Mouse (Mus musculus): ENCODE data around the gene Dock7. TPM values are rescaled to one million over a fixed set of nuclear protein-coding genes. Genes with fewer than 3 reads are reported as not detected.
"Not testable (repeated sequence)": the region's sequence is repeated elsewhere in the genome, so short reads cannot be mapped to it uniquely, and the experiment has no call there.

Gene Dock7
- polyA plus RNA-seq, 1 experiment = 38.0 TPM

- Histone ChIP-seq H3K4me1 (ENCODE audit: control insufficient read depth, insufficient read depth, low read length) (no peaks in the 10 kb centered on the region), H3K4me3 (replicated peaks; ENCODE audit: extremely low read depth, low read depth, low read length) (no peak overlapping the region)
- no peak for DNase-seq
- no peak for TF ChIP-seq CTCF (IDR thresholded peaks at IDR 0.05; ENCODE audit: insufficient read depth, low read length)
- TF ChIP-seq POLR2A (IDR thresholded peaks at IDR 0.05; ENCODE audit: borderline replicate concordance, extremely low read depth, low read depth, low read length) = no peak
- WGBS = 93% methylated on average over 2 of the region's 2 CpGs
Observed at GRCm38 (mm10) chr4:98978693-98979092, 142.0 kb downstream of the Dock7 start.

- H3K4me1 ChIP-seq (ENCODE audit: control insufficient read depth, insufficient read depth, low read length); DNase-seq; H3K4me3 ChIP-seq (replicated peaks; ENCODE audit: extremely low read depth, low read depth, low read length): not testable (repeated sequence)
- 90% methylated on average over 2 of the region's 2 CpGs for WGBS
Observed at GRCm38 (mm10) chr4:98978288-98978687, 142.4 kb downstream of the Dock7 start.

DNA sequence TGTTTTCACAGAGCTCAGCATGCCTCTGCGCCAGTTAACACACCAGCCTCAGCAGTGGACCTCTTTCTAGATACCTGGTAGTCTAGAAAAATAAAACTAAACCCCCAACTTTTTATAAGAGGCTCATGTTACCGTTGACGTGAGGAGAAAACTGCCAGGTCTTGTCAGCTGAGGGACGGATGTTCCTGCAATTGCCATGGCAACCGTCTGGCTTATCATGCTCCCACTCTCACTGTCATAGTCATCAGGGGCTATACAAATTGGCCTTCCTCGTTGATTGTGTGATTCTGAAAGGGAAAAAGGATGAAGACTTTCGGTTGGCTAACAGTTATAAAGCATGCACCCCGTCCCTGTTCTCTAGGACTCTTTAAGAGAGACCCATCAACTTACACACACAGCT is 145.0 kb downstream of the Dock7 start:
- TF ChIP-seq POLR2A (IDR thresholded peaks at IDR 0.05; ENCODE audit: borderline replicate concordance, extremely low read depth, low read depth, low read length) = no peak
- no peak for TF ChIP-seq CTCF (IDR thresholded peaks at IDR 0.05; ENCODE audit: insufficient read depth, low read length)
- H3K4me3 ChIP-seq (replicated peaks; ENCODE audit: extremely low read depth, low read depth, low read length) = no peak overlapping the region
- no peaks in the 10 kb centered on the region for H3K4me1 ChIP-seq (ENCODE audit: control insufficient read depth, insufficient read depth, low read length)
- 68% methylated on average over 8 of the region's 8 CpGs for WGBS
- no peak for DNase-seq

DNA sequence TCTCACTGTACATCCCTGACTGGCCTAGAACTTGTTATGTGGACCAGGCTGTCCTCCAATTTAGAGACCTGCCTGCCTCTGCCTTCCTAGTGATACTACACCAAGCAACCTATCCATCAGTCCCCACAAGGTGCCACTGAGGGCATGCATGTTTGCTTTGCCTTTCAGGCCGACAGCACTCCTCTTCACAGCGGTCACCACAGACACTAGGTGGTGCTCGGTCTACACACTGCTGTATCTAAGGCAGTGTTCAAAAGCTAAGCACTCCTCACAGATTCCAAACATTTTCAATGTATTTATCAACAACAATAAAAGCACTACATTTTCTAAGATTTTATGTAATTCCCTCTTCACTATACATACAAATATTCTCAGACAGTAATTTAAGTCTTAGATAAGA is 150.8 kb downstream of the Dock7 start:
- DNase-seq = no peak
- 80% methylated on average over 3 of the region's 3 CpGs for WGBS
- H3K4me3 ChIP-seq (replicated peaks; ENCODE audit: extremely low read depth, low read depth, low read length) = no peak overlapping the region
- no peaks in the 10 kb centered on the region for H3K4me1 ChIP-seq (ENCODE audit: control insufficient read depth, insufficient read depth, low read length)
- TF ChIP-seq POLR2A (IDR thresholded peaks at IDR 0.05; ENCODE audit: borderline replicate concordance, extremely low read depth, low read depth, low read length) = no peak
- peak; percentile 22; the same call in 1 of the 2 replicates for TF ChIP-seq CTCF (IDR thresholded peaks at IDR 0.05; ENCODE audit: insufficient read depth, low read length)

- WGBS = 94% methylated on average over 3 of the region's 3 CpGs
- no peak for TF ChIP-seq POLR2A (IDR thresholded peaks at IDR 0.05; ENCODE audit: borderline replicate concordance, extremely low read depth, low read depth, low read length)
- no peak for TF ChIP-seq CTCF (IDR thresholded peaks at IDR 0.05; ENCODE audit: insufficient read depth, low read length)
- H3K4me3 ChIP-seq (replicated peaks; ENCODE audit: extremely low read depth, low read depth, low read length) = no peak overlapping the region
- no peak for DNase-seq
- no peaks in the 10 kb centered on the region for H3K4me1 ChIP-seq (ENCODE audit: control insufficient read depth, insufficient read depth, low read length)
Observed at GRCm38 (mm10) chr4:98960243-98960642, 160.5 kb downstream of the Dock7 start.

- no peak overlapping the region for H3K4me3 ChIP-seq (replicated peaks; ENCODE audit: extremely low read depth, low read depth, low read length)
- H3K4me1 ChIP-seq (ENCODE audit: control insufficient read depth, insufficient read depth, low read length) = no peaks in the 10 kb centered on the region
- WGBS = 91% methylated on average over 8 of the region's 8 CpGs
- TF ChIP-seq CTCF (IDR thresholded peaks at IDR 0.05; ENCODE audit: insufficient read depth, low read length) = no peak
- TF ChIP-seq POLR2A (IDR thresholded peaks at IDR 0.05; ENCODE audit: borderline replicate concordance, extremely low read depth, low read depth, low read length) = no peak
- DNase-seq = no peak
Observed at GRCm38 (mm10) chr4:98955986-98956385, 164.7 kb downstream of the Dock7 start.

DNA sequence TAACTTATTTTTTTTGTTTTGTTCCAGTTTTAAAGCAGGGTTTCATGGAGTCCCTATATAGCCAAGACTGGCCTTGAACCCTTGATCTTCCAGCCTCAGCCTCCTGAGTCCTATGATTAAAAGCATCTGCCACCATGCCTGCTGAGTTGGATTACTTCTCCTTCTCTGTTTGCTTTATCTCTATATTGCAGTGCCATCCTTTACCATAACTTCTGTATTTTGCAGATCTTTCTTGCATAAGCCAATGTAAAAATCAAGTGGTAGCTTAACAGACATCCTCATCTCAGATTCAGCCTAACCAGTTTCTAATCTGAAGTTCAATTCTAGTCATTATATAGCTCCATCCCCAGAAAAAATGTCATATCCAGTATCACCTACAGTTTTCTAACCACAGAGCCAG is 170.2 kb downstream of the Dock7 start:
- TF ChIP-seq CTCF (IDR thresholded peaks at IDR 0.05; ENCODE audit: insufficient read depth, low read length) (no peak), POLR2A (IDR thresholded peaks at IDR 0.05; ENCODE audit: borderline replicate concordance, extremely low read depth, low read depth, low read length) (no peak)
- Histone ChIP-seq H3K4me1 (ENCODE audit: control insufficient read depth, insufficient read depth, low read length) (no peaks in the 10 kb centered on the region), H3K4me3 (replicated peaks; ENCODE audit: extremely low read depth, low read depth, low read length) (no peak overlapping the region)
- DNase-seq = no peak

DNA sequence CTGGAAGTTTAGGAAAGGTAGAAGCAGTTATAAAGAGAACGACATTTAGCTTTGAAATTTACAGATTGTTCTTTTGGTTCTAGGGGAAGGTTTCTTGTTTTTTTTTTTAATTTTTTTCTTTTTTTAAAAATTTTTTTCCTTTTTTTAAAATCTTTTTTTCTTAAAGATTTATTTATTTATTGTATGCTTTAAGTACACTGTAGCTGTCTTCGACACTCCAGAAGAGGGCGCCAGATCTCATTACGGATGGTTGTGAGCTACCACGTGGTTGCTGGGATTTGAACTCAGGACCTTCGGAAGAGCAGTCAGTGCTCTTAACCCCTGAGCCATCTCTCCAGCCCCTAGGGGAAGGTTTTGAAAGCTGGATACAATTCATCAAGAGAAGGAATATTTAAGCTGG is 182.5 kb downstream of the Dock7 start:
- 91% methylated on average over 6 of the region's 6 CpGs for WGBS
- H3K4me3 ChIP-seq (replicated peaks; ENCODE audit: extremely low read depth, low read depth, low read length); H3K4me1 ChIP-seq (ENCODE audit: control insufficient read depth, insufficient read depth, low read length); DNase-seq: not testable (repeated sequence)

DNA sequence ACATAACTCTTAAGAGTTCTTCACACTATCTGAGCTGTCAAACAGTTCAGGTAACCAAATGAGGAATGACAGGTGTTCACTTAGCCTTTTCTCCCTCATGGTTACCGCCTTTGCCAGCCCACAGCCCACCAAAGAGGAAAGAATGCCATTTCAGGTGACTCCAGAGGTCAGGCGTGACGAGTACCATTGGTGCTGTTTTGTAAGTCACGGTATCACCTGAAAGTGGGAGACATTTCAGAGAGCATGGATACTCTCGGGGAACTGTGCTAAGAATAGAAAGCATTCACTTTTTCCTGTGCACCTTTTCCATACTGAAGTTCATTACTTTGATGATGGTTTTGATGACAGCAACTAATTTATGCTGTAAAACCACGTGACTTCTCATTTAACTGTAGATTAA is 184.7 kb downstream of the Dock7 start:
- H3K4me1 ChIP-seq (ENCODE audit: control insufficient read depth, insufficient read depth, low read length) = no peaks in the 10 kb centered on the region
- TF ChIP-seq CTCF (IDR thresholded peaks at IDR 0.05; ENCODE audit: insufficient read depth, low read length) (no peak), POLR2A (IDR thresholded peaks at IDR 0.05; ENCODE audit: borderline replicate concordance, extremely low read depth, low read depth, low read length) (no peak)
- no peak overlapping the region for H3K4me3 ChIP-seq (replicated peaks; ENCODE audit: extremely low read depth, low read depth, low read length)
- DNase-seq = no peak
- 82% methylated on average over 6 of the region's 6 CpGs for WGBS

- Histone ChIP-seq H3K4me1 (ENCODE audit: control insufficient read depth, insufficient read depth, low read length) (peaks cover 7% of the 10 kb centered on the region), H3K4me3 (replicated peaks; ENCODE audit: extremely low read depth, low read depth, low read length) (no peak overlapping the region)
- 14% methylated on average over 6 of the region's 6 CpGs for WGBS
- DNase-seq = no peak
- TF ChIP-seq CTCF (IDR thresholded peaks at IDR 0.05; ENCODE audit: insufficient read depth, low read length) (no peak), POLR2A (IDR thresholded peaks at IDR 0.05; ENCODE audit: borderline replicate concordance, extremely low read depth, low read depth, low read length) (no peak)
Observed at GRCm38 (mm10) chr4:98925250-98925781, 195.4 kb downstream of the Dock7 start.

DNA sequence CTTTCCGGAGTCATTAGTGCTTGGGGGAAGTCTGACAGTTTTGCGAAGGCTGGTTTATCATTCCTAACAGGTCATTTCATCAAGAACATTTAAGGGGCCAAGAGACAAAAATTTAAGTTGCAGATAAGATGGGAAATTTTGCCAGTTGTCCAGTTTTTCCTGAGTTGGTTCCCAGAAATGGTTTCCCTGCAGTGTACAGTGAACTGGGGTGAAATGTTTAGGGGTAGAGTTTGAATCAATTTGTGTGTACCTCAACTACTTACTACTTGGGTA is 195.9 kb downstream of the Dock7 start:
- peak overlapping the region; percentile 82 for H3K4me3 ChIP-seq (replicated peaks; ENCODE audit: extremely low read depth, low read depth, low read length)
- H3K4me1 ChIP-seq (ENCODE audit: control insufficient read depth, insufficient read depth, low read length) = peaks cover 7% of the 10 kb centered on the region
- TF ChIP-seq POLR2A (IDR thresholded peaks at IDR 0.05; ENCODE audit: borderline replicate concordance, extremely low read depth, low read depth, low read length) = no peak
- no peak for DNase-seq
- 0% methylated on average over 2 of the region's 2 CpGs for WGBS
